Mouse (Mus musculus) frontal cortex, adult 2 months (tissue): ENCODE measurements around the gene Topors. TPM values are rescaled to one million over a fixed set of nuclear protein-coding genes. Genes with fewer than 3 reads are reported as not detected.

Source experiments
- DNase-seq, 2 experiments: peaks; one replicate each; pipeline ENCODE4 v3.0.0; 2022; ENCODE audit warnings: low spot score in 1 of 2; ENCODE audit errors: extremely low spot score in 1 of 2
- polyA plus RNA-seq: library from polyadenylated mRNA; depleted of rRNA; stranded (reverse); fragments of >200 nt; gene quantifications from 2 replicates; pipeline ENCODE4 v1.2.3, GENCODE M21; 2012; rRNA removed

Gene Topors
- polyA plus RNA-seq, 1 experiment = 12.3 TPM

- DNase-seq = no peak
These were observed 57.5 kb downstream of the Topors start for GRCm38 (mm10) chr4:40212177-40212576.

Other genes with a start within 250 kb of the Topors start
- gene Aco1, start 126.8 kb downstream of the Topors start, polyA plus RNA-seq = 24.9 and 27.0 TPM in 2 replicates
- 5.8 and 6.0 TPM in 2 replicates for gene Ddx58, start 30.0 kb downstream of the Topors start, polyA plus RNA-seq
- gene Smim27, start 271 bp downstream of the Topors start, polyA plus RNA-seq = 6.1 and 6.9 TPM in 2 replicates
- gene Ndufb6, start 9.6 kb upstream of the Topors start, polyA plus RNA-seq = 164 and 166 TPM in 2 replicates
- gene Tmem215, start 202.3 kb upstream of the Topors start, polyA plus RNA-seq = 3.3 and 6.8 TPM in 2 replicates